Mouse (Mus musculus) bone marrow, adult 2 months (tissue): ENCODE measurements at regions not wholly inside any gene's neighbourhood (a gene's known extent, or its start where the extent isn't known, plus 50 kb on each side); places are given as distances from the start of the nearest gene placed in this dataset.

Experiments
- CTCF ChIP-seq: fragments of 200-500 bp; IDR thresholded peaks from 2 replicates; pipeline ENCODE4 v1.5.1; 2011; ENCODE audit warnings: low read length, control low read depth; ENCODE audit not compliant: control insufficient read depth, insufficient read depth
- POLR2A ChIP-seq: fragments of 200-500 bp; IDR thresholded peaks from 2 replicates; pipeline ENCODE4 v1.6.1; 2011; ENCODE audit warnings: low read depth, mild to moderate bottlenecking, control low read depth, low read length, borderline replicate concordance; ENCODE audit not compliant: control insufficient read depth

GRCm38 (mm10) chr13:80946034-80946433 is 62.9 kb downstream of the Arrdc3 start:
- TF ChIP-seq CTCF = no peak
- TF ChIP-seq POLR2A = no peak
